Mouse (Mus musculus) thymus, adult 2 months (tissue): ENCODE data around the gene Ckm. TPM values are rescaled to one million over a fixed set of nuclear protein-coding genes. Genes with fewer than 3 reads are reported as not detected.

Source experiments
- DNase-seq: peaks from one replicate; pipeline ENCODE4 v3.0.0; 2021
- H3K27ac ChIP-seq: fragments of 200-500 bp; 2 replicates; pipeline ENCODE4 v1.5.1; 2012; ENCODE audit warnings: low read length, control low read depth; ENCODE audit not compliant: control insufficient read depth, insufficient read depth
- H3K27me3 ChIP-seq: fragments of 200-500 bp; 2 replicates; pipeline ENCODE4 v1.6.1; 2012; ENCODE audit warnings: mild to moderate bottlenecking, low read length, moderate library complexity, mixed read lengths; ENCODE audit not compliant: control insufficient read depth, insufficient read depth
- H3K36me3 ChIP-seq: fragments of 200-500 bp; 2 replicates; pipeline ENCODE4 v1.6.1; 2012; ENCODE audit warnings: mild to moderate bottlenecking, low read length, moderate library complexity; ENCODE audit not compliant: control insufficient read depth, insufficient read depth
- H3K4me1 ChIP-seq: fragments of 200-500 bp; replicated peaks from 2 replicates; pipeline ENCODE4 v1.6.1; 2012; ENCODE audit warnings: low read length; ENCODE audit not compliant: control insufficient read depth, insufficient read depth
- H3K4me3 ChIP-seq: fragments of 200-500 bp; 2 replicates; pipeline ENCODE4 v1.5.1; 2012; ENCODE audit warnings: mild to moderate bottlenecking, low read length, control low read depth, moderate library complexity; ENCODE audit not compliant: control insufficient read depth, insufficient read depth
- CTCF ChIP-seq: fragments of 200-500 bp; IDR thresholded peaks from 2 replicates; pipeline ENCODE4 v1.5.1; 2012; ENCODE audit warnings: mild to moderate bottlenecking, control low read depth, low read length, moderate library complexity, borderline replicate concordance; ENCODE audit not compliant: control insufficient read depth, poor library complexity, insufficient read depth; ENCODE audit errors: extremely low read depth
- POLR2A ChIP-seq: fragments of 200-500 bp; IDR thresholded peaks from 2 replicates; pipeline ENCODE4 v1.6.1; 2012; ENCODE audit warnings: mild to moderate bottlenecking, low read length, control low read depth, moderate library complexity; ENCODE audit not compliant: control insufficient read depth, poor library complexity, insufficient read depth; ENCODE audit errors: extremely low read depth
- WGBS: fragments of 180-500 bp; shearing (Covaris S2); methylation state at CpG from one replicate; pipeline ENCODE4 v1.1.7; 2018; 5-methylcytosine and 5-hydroxymethylcytosine counted together
- polyA plus RNA-seq: library from polyadenylated mRNA; depleted of rRNA; stranded (reverse); fragments of >200 nt; gene quantifications from 2 replicates; pipeline ENCODE4 v1.2.3, GENCODE M21; 2012

Gene Ckm
- polyA plus RNA-seq, 1 experiment = 332 TPM

DNA sequence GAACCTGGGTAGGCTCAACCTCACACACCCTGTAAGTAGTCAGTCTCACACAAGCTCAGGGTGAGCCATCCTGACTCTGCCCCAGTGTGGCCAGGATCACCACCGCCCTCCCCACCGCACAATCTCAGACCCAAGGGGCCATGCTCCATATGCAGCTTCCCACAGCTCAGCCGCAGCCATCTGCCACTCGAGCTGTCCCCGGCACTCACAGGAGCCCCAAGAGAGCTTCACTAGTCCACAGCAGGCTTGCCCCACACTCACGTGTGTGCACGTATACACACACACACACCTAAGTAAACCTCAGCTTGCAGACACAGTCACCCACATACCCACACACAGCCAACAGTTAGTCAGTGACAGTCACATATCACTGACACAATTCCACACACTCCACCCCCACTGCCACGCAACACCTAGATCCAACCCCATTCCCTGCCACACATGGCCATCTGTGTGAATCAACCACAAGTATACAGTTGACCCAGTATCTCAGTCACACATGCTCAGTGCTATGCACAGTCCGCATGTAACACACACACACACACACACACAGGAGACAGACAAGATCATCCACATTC lies 2.0 kb upstream of the Ckm start:
- 89% methylated on average over 9 of the region's 9 CpGs for WGBS

DNA sequence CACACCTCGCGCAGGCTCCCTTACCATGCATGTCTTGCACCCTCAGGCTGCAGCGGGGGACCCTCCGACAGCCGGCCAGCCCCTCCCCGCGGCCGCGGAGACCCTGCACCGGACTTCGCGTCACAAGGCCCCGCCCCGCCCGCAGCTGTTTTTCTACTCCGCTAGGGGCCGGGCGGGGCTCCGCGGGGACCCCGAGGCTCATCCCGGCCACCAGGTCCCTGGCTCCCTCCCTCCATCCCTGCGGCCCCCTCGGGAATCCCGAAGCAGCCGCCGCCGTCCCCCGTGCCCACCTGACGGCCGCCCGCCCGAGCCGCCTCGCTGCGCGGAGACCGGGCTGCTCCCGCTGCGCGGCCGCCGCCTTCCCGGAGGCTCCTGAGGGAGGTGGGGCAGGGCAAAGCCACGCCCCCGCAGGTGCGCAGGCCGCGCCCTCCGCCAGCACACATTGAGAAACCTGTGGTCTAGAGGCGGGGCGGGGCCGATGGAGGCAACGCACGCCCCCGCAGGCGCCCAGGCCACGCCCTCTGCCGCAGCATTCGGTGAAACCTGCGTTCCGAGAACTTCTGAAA lies 762 bp upstream of the Ckm start, which contains the start of gene Klc3:
Gene Klc3 (minus strand): TSS at position 374 of the 566 bp plus-strand sequence.
- H3K36me3 ChIP-seq = no peaks in the 10 kb centered on the region
- H3K4me3 ChIP-seq = peak within 1 kb of the TSS; percentile 68
- H3K4me1 ChIP-seq = peaks cover 25% of the 10 kb centered on the region
- TF ChIP-seq POLR2A (peak; percentile 76; the same call in 1 of the 2 replicates), CTCF (peak; percentile 51; the same call in 1 of the 2 replicates)
- no peak within 1 kb of the TSS for H3K27ac ChIP-seq
- H3K27me3 ChIP-seq = no peaks in the 10 kb centered on the region
- 2% methylated on average over 62 of the region's 62 CpGs for WGBS
- peak; percentile 92 for DNase-seq

More for the DNA sequence above, 2.0 kb upstream of the Ckm start:
- Histone ChIP-seq H3K36me3 (no peaks in the 10 kb centered on the region), H3K4me1 (peaks cover 25% of the 10 kb centered on the region), H3K27ac (no peak overlapping the region), H3K27me3 (no peaks in the 10 kb centered on the region), H3K4me3 (no peak overlapping the region)
- no peak for DNase-seq
- TF ChIP-seq POLR2A (no peak), CTCF (no peak)

DNA sequence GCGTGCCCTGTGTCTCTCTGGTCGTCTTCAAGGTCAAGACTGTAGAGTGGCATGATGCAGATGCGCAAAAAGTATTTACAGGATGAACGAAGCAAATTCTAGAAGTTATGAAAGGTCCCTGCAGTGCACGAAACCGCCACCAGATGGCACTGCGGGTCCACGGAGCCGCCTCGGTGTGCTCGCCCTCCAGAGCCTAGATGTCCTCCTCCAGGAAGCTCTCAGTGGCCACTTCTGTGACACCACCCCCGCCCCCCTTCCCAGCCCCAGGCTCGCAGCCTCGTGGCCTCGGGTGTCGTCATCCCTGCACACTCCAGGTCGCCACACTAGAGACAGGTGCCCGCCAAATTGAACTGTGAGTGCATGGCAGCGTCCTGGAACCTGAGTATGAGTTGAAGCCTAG lies 841 bp downstream of the Ckm start:
- peak; percentile 87 for DNase-seq
- TF ChIP-seq CTCF (peak; percentile 86), POLR2A (no peak)
- 2% methylated on average over 19 of the region's 19 CpGs for WGBS
- Histone ChIP-seq H3K27me3 (no peaks in the 10 kb centered on the region), H3K4me3 (no peak overlapping the region), H3K27ac (no peak overlapping the region), H3K4me1 (peaks cover 15% of the 10 kb centered on the region), H3K36me3 (no peaks in the 10 kb centered on the region)

DNA sequence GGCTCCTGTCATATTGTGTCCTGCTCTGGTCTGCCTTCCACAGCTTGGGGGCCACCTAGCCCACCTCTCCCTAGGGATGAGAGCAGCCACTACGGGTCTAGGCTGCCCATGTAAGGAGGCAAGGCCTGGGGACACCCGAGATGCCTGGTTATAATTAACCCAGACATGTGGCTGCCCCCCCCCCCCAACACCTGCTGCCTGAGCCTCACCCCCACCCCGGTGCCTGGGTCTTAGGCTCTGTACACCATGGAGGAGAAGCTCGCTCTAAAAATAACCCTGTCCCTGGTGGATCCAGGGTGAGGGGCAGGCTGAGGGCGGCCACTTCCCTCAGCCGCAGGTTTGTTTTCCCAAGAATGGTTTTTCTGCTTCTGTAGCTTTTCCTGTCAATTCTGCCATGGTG lies 5.2 kb downstream of the Ckm start:
- H3K27ac ChIP-seq = no peak overlapping the region
- H3K36me3 ChIP-seq = no peaks in the 10 kb centered on the region
- no peaks in the 10 kb centered on the region for H3K27me3 ChIP-seq
- TF ChIP-seq CTCF (no peak), POLR2A (no peak)
- WGBS = 72% methylated on average over 6 of the region's 6 CpGs
- no peak for DNase-seq
- H3K4me1 ChIP-seq = peaks cover 2% of the 10 kb centered on the region
- no peak overlapping the region for H3K4me3 ChIP-seq

DNA sequence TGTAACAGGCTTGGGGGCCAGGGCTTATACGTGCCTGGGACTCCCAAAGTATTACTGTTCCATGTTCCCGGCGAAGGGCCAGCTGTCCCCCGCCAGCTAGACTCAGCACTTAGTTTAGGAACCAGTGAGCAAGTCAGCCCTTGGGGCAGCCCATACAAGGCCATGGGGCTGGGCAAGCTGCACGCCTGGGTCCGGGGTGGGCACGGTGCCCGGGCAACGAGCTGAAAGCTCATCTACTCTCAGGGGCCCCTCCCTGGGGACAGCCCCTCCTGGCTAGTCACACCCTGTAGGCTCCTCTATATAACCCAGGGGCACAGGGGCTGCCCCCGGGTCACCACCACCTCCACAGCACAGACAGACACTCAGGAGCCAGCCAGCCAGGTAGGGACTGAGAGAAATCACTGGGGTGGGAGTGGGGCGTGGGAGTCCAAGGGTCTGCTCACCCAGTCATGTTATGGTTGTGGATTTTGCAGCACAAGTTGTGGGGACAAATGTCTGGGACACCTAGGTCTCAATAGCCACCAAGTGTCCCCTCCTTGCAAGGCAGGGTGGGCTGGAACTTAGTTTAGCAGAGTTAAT lies 6.3 kb downstream of the Ckm start:
- Histone ChIP-seq H3K4me3 (no peak overlapping the region), H3K4me1 (no peaks in the 10 kb centered on the region), H3K27ac (no peak overlapping the region), H3K36me3 (no peaks in the 10 kb centered on the region), H3K27me3 (no peaks in the 10 kb centered on the region)
- whole genome bisulfite sequencing = 89% methylated on average over 11 of the region's 11 CpGs
- DNase-seq = no peak
- no peak for TF ChIP-seq CTCF
- no peak for TF ChIP-seq POLR2A

DNA sequence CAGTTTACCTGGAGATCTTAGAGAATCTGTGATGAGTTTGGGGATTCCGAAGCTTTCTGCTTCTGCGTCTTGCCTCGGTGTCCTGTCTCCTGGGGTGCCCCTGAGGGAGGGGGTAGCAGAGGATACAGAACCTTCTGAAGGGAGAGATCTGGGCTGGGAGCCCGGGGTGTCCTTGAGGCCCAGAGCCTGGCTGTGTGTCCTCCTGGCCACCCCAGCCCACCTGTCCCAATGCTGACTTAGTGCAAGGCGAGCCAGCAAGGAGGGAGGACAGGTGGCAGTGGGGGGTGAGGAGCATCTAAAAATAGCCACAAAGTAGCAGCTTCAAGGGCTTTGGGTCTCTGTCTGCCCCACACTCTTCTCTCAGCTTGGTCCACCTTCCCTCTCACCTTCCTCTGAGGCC lies 7.2 kb downstream of the Ckm start:
- 83% methylated on average over 5 of the region's 5 CpGs for WGBS
- DNase-seq = no peak
- Histone ChIP-seq H3K27me3 (no peaks in the 10 kb centered on the region), H3K4me1 (peaks cover 4% of the 10 kb centered on the region), H3K36me3 (no peaks in the 10 kb centered on the region), H3K27ac (no peak overlapping the region), H3K4me3 (no peak overlapping the region)
- TF ChIP-seq CTCF (no peak), POLR2A (no peak)
